Mouse (Mus musculus): ENCODE measurements around the gene Lamp1. TPM values are rescaled to one million over a fixed set of nuclear protein-coding genes. Genes with fewer than 3 reads are reported as not detected.

Gene Lamp1
- polyA plus RNA-seq, 1 experiment from 2014 or later, result 241 TPM

GRCm38 (mm10) chr8:13156327-13157097 is 2.4 kb upstream of the Lamp1 start:
- Histone ChIP-seq H3K9me3 (ENCODE audit: control insufficient read depth, low read length) (no peaks in the 10 kb centered on the region), H3K4me2 (ENCODE audit: low read length) (no peak overlapping the region), H3K9ac (replicated peaks; ENCODE audit: low read depth, low read length) (no peak overlapping the region), H3K27ac (ENCODE audit: low read length) (no peak overlapping the region), H3K4me1 (replicated peaks; ENCODE audit: control insufficient read depth, insufficient read depth, low read length) (peaks cover 16% of the 10 kb centered on the region), H3K27me3 (replicated peaks; ENCODE audit: control insufficient read depth, insufficient read depth, low read length) (no peaks in the 10 kb centered on the region), H3K4me3 (replicated peaks; ENCODE audit: low read length) (no peak overlapping the region), H3K36me3 (ENCODE audit: control insufficient read depth, insufficient read depth) (peaks cover 4% of the 10 kb centered on the region; the same call in 1 of the 2 replicates)
- WGBS, result 73% methylated on average over 12 of the region's 12 CpGs
- ATAC-seq, result no peak

- Histone ChIP-seq H3K4me1 (replicated peaks; ENCODE audit: control insufficient read depth, insufficient read depth, low read length) (peaks cover 21% of the 10 kb centered on the region), H3K36me3 (ENCODE audit: control insufficient read depth, insufficient read depth) (no peaks in the 10 kb centered on the region), H3K4me2 (ENCODE audit: low read length) (peak overlapping the region; percentile 95), H3K27ac (ENCODE audit: low read length) (peak overlapping the region; percentile 60), H3K9ac (replicated peaks; ENCODE audit: low read depth, low read length) (peak overlapping the region; percentile 94), H3K9me3 (ENCODE audit: control insufficient read depth, low read length) (no peaks in the 10 kb centered on the region), H3K4me3 (replicated peaks; ENCODE audit: low read length) (peak overlapping the region; percentile 98), H3K27me3 (replicated peaks; ENCODE audit: control insufficient read depth, insufficient read depth, low read length) (no peaks in the 10 kb centered on the region)
- WGBS, result under 1% methylated on average over 42 of the region's 49 CpGs
- peak; percentile 70 for ATAC-seq
Measured at GRCm38 (mm10) chr8:13159377-13159881, 468 bp downstream of the Lamp1 start.

GRCm38 (mm10) chr8:13160691-13161090 is 1.7 kb downstream of the Lamp1 start:
- no peak overlapping the region for H3K4me3 ChIP-seq (replicated peaks; ENCODE audit: low read length)
- ATAC-seq, result no peak
- H3K4me2 ChIP-seq (ENCODE audit: low read length), result no peak overlapping the region
- no peaks in the 10 kb centered on the region for H3K36me3 ChIP-seq (ENCODE audit: control insufficient read depth, insufficient read depth)
- no peaks in the 10 kb centered on the region for H3K9me3 ChIP-seq (ENCODE audit: control insufficient read depth, low read length)
- 84% methylated on average over 3 of the region's 3 CpGs for WGBS
- no peak overlapping the region for H3K27ac ChIP-seq (ENCODE audit: low read length)
- H3K9ac ChIP-seq (replicated peaks; ENCODE audit: low read depth, low read length), result peak overlapping the region; percentile 18; the same call in 1 of the 2 replicates
- H3K4me1 ChIP-seq (replicated peaks; ENCODE audit: control insufficient read depth, insufficient read depth, low read length), result peaks cover 21% of the 10 kb centered on the region
- H3K27me3 ChIP-seq (replicated peaks; ENCODE audit: control insufficient read depth, insufficient read depth, low read length), result no peaks in the 10 kb centered on the region

GRCm38 (mm10) chr8:13162098-13162497 is 3.1 kb downstream of the Lamp1 start:
- H3K9me3 ChIP-seq (ENCODE audit: control insufficient read depth, low read length), result no peaks in the 10 kb centered on the region
- H3K4me2 ChIP-seq (ENCODE audit: low read length), result no peak overlapping the region
- no peaks in the 10 kb centered on the region; the same call in 1 of the 2 replicates for H3K36me3 ChIP-seq (ENCODE audit: control insufficient read depth, insufficient read depth)
- no peak overlapping the region for H3K4me3 ChIP-seq (replicated peaks; ENCODE audit: low read length)
- H3K9ac ChIP-seq (replicated peaks; ENCODE audit: low read depth, low read length), result no peak overlapping the region
- H3K4me1 ChIP-seq (replicated peaks; ENCODE audit: control insufficient read depth, insufficient read depth, low read length), result peaks cover 21% of the 10 kb centered on the region
- H3K27ac ChIP-seq (ENCODE audit: low read length), result no peak overlapping the region
- ATAC-seq, result no peak
- no peaks in the 10 kb centered on the region for H3K27me3 ChIP-seq (replicated peaks; ENCODE audit: control insufficient read depth, insufficient read depth, low read length)
- 82% methylated on average over 6 of the region's 6 CpGs for WGBS

- WGBS, result 91% methylated on average over 1 of the region's 1 CpGs
- Histone ChIP-seq H3K9ac (replicated peaks; ENCODE audit: low read depth, low read length) (no peak overlapping the region), H3K27me3 (replicated peaks; ENCODE audit: control insufficient read depth, insufficient read depth, low read length) (no peaks in the 10 kb centered on the region), H3K36me3 (ENCODE audit: control insufficient read depth, insufficient read depth) (peaks cover 6% of the 10 kb centered on the region), H3K4me2 (ENCODE audit: low read length) (no peak overlapping the region), H3K9me3 (ENCODE audit: control insufficient read depth, low read length) (no peaks in the 10 kb centered on the region), H3K27ac (ENCODE audit: low read length) (no peak overlapping the region), H3K4me1 (replicated peaks; ENCODE audit: control insufficient read depth, insufficient read depth, low read length) (peaks cover 19% of the 10 kb centered on the region), H3K4me3 (replicated peaks; ENCODE audit: low read length) (no peak overlapping the region)
- ATAC-seq, result no peak
Measured at GRCm38 (mm10) chr8:13163563-13163962, 4.6 kb downstream of the Lamp1 start.

- peaks cover 6% of the 10 kb centered on the region for H3K36me3 ChIP-seq (ENCODE audit: control insufficient read depth, insufficient read depth)
- no peak overlapping the region for H3K4me2 ChIP-seq (ENCODE audit: low read length)
- H3K4me3 ChIP-seq (replicated peaks; ENCODE audit: low read length), result no peak overlapping the region
- H3K9ac ChIP-seq (replicated peaks; ENCODE audit: low read depth, low read length), result no peak overlapping the region
- H3K27ac ChIP-seq (ENCODE audit: low read length), result no peak overlapping the region
- 91% methylated on average over 5 of the region's 5 CpGs for WGBS
- H3K9me3 ChIP-seq (ENCODE audit: control insufficient read depth, low read length), result no peaks in the 10 kb centered on the region
- H3K4me1 ChIP-seq (replicated peaks; ENCODE audit: control insufficient read depth, insufficient read depth, low read length), result peaks cover 17% of the 10 kb centered on the region
- ATAC-seq, result no peak
- no peaks in the 10 kb centered on the region for H3K27me3 ChIP-seq (replicated peaks; ENCODE audit: control insufficient read depth, insufficient read depth, low read length)
Measured at GRCm38 (mm10) chr8:13164361-13164760, 5.4 kb downstream of the Lamp1 start.

GRCm38 (mm10) chr8:13170510-13170909 is 11.5 kb downstream of the Lamp1 start:
- H3K4me3 ChIP-seq (replicated peaks; ENCODE audit: low read length), result no peak overlapping the region
- H3K9ac ChIP-seq (replicated peaks; ENCODE audit: low read depth, low read length), result no peak overlapping the region
- no peak overlapping the region for H3K27ac ChIP-seq (ENCODE audit: low read length)
- no peaks in the 10 kb centered on the region for H3K9me3 ChIP-seq (ENCODE audit: control insufficient read depth, low read length)
- no peaks in the 10 kb centered on the region for H3K4me1 ChIP-seq (replicated peaks; ENCODE audit: control insufficient read depth, insufficient read depth, low read length)
- ATAC-seq, result no peak
- peaks cover 35% of the 10 kb centered on the region for H3K36me3 ChIP-seq (ENCODE audit: control insufficient read depth, insufficient read depth)
- H3K27me3 ChIP-seq (replicated peaks; ENCODE audit: control insufficient read depth, insufficient read depth, low read length), result no peaks in the 10 kb centered on the region
- WGBS, result 94% methylated on average over 1 of the region's 1 CpGs
- no peak overlapping the region for H3K4me2 ChIP-seq (ENCODE audit: low read length)

- Histone ChIP-seq H3K4me1 (replicated peaks; ENCODE audit: control insufficient read depth, insufficient read depth, low read length) (no peaks in the 10 kb centered on the region), H3K4me2 (ENCODE audit: low read length) (no peak overlapping the region), H3K9me3 (ENCODE audit: control insufficient read depth, low read length) (no peaks in the 10 kb centered on the region), H3K27me3 (replicated peaks; ENCODE audit: control insufficient read depth, insufficient read depth, low read length) (no peaks in the 10 kb centered on the region), H3K4me3 (replicated peaks; ENCODE audit: low read length) (no peak overlapping the region), H3K36me3 (ENCODE audit: control insufficient read depth, insufficient read depth) (peaks cover 37% of the 10 kb centered on the region), H3K27ac (ENCODE audit: low read length) (no peak overlapping the region), H3K9ac (replicated peaks; ENCODE audit: low read depth, low read length) (no peak overlapping the region)
- WGBS, result 90% methylated on average over 4 of the region's 4 CpGs
- no peak for ATAC-seq
Measured at GRCm38 (mm10) chr8:13174305-13174704, 15.3 kb downstream of the Lamp1 start.

- H3K27me3 ChIP-seq (replicated peaks; ENCODE audit: control insufficient read depth, insufficient read depth, low read length), result no peaks in the 10 kb centered on the region
Measured at GRCm38 (mm10) chr8:13174811-13175210, 15.8 kb downstream of the Lamp1 start.

More at GRCm38 (mm10) chr8:13174811-13175210, 15.8 kb downstream of the Lamp1 start:
- H3K4me3 ChIP-seq (replicated peaks; ENCODE audit: low read length), result no peak overlapping the region
- H3K9ac ChIP-seq (replicated peaks; ENCODE audit: low read depth, low read length), result no peak overlapping the region
- H3K9me3 ChIP-seq (ENCODE audit: control insufficient read depth, low read length), result no peaks in the 10 kb centered on the region
- no peak overlapping the region for H3K27ac ChIP-seq (ENCODE audit: low read length)
- no peak for ATAC-seq
- H3K4me1 ChIP-seq (replicated peaks; ENCODE audit: control insufficient read depth, insufficient read depth, low read length), result no peaks in the 10 kb centered on the region
- no peak overlapping the region for H3K4me2 ChIP-seq (ENCODE audit: low read length)
- peaks cover 37% of the 10 kb centered on the region for H3K36me3 ChIP-seq (ENCODE audit: control insufficient read depth, insufficient read depth)
- WGBS, result 94% methylated on average over 4 of the region's 4 CpGs
